Mouse (Mus musculus) heart, adult 18-20 months (tissue): Measurements from ENCODE around the gene Scube1. TPM values are rescaled to one million over a fixed set of nuclear protein-coding genes. Genes with fewer than 3 reads are reported as not detected.
A peak's percentile ranks its signal among the peaks of the same experiment; 100 is the strongest.

Experiments
- DNase-seq, 2 experiments: peaks; one replicate each; pipeline ENCODE4 v3.0.0; 2021 to 2022; ENCODE audit warnings: mixed read lengths in 1 of 2
- long read RNA-seq, 2 experiments: library from polyadenylated mRNA; stranded (forward); transcript quantifications; one replicate each; pipeline ENCODE4 v2.0.0; 2021
- total RNA-seq, 2 experiments: library from RNA; stranded (reverse); gene quantifications; 2 replicates each; pipeline ENCODE4 v1.2.3; 2021

Gene Scube1
- under 1 TPM; 0.62 to 0.72 TPM for total RNA-seq
- long read RNA-seq, experiment 1, partial matches to known transcripts: 0 of 2 reads
- long read RNA-seq, experiment 1, other reads (novel, unspliced or antisense): 1 of 2 reads
- long read RNA-seq, experiment 2: 0 reads

DNA sequence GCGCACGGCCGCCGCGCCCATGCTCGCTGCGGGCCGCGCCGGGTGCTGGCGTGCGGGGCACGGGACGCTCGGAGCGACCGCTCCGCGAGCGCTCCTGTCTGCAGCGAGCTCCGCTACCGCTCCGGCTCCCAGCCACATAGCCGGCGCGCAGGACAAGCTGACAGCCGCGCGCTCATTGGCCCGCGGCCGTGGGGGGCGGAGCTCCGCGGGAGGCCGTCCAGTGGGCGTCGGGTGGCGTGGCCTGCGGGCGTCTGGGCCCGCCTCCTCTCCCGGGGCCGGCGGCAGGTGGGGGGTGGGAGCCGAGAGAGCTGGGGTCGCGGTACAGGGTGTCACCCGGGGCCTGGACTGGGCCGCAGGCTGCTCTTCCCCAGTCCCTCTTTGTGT lies at the start of gene Scube1:
Scube1 (minus strand) TSS at position 136 of the 384 bp plus-strand sequence.
- peak; percentile 92 to 93 for DNase-seq

DNA sequence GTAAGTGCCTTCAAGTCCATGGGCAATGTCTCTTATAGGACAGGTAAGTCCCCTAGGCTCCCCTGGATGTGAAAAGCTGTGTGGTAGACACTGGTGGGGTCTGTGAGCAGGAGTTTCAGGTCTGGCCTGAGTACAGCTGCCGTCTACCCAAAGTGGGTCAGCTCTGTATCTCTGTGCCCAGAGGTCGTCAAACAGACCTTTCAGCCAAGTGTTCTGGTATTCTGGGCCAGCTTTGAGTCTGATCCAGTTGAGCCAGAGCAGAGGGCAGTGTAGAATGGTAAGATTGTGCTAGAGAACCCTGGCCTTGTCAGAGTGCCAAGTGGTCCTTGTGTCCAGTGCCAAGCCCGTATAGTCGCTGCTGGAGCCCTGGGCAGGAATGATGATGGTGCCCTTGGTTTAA lies 48.1 kb upstream of the Scube1 start:
- DNase-seq: peak in 1 of 2 experiments; percentile 12

- DNase-seq: peak; percentile 60 to 67
Measured at GRCm38 (mm10) chr15:83772460-83772859, 47.6 kb upstream of the Scube1 start.

- peak in 1 of 2 experiments; percentile 4 for DNase-seq
Measured at GRCm38 (mm10) chr15:83771346-83772053, 46.7 kb upstream of the Scube1 start.

GRCm38 (mm10) chr15:83765388-83766029 lies 40.7 kb upstream of the Scube1 start:
- DNase-seq: no peak

- no peak for DNase-seq
Measured at GRCm38 (mm10) chr15:83761512-83761911, 36.7 kb upstream of the Scube1 start.

GRCm38 (mm10) chr15:83760683-83761082 lies 35.9 kb upstream of the Scube1 start:
- peak; percentile 18 to 60 for DNase-seq

GRCm38 (mm10) chr15:83758958-83759357 lies 34.1 kb upstream of the Scube1 start:
- no peak for DNase-seq

DNA sequence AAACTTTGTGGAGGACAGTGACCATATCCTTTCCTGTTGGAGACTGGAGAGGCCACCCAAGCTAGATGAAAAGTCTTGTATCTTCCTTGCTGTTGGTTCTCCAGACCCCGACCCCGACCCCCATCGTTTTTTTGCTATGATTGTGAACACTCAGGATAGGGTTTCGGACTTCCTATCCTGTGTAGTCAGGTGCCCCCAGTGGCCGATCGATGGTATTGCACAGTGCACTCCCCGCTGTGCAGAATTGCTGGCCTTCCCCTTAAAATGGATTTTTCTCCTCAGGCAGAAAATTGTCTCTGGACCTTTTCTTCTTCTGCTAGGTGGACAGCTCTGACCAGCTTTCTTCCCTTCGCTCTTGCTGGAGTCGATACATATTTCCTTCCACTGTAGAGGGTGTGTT lies 31.9 kb upstream of the Scube1 start:
- DNase-seq: peak in 1 of 2 experiments; percentile 48

- DNase-seq: no peak
Measured at GRCm38 (mm10) chr15:83749436-83749835, 24.6 kb upstream of the Scube1 start.

DNA sequence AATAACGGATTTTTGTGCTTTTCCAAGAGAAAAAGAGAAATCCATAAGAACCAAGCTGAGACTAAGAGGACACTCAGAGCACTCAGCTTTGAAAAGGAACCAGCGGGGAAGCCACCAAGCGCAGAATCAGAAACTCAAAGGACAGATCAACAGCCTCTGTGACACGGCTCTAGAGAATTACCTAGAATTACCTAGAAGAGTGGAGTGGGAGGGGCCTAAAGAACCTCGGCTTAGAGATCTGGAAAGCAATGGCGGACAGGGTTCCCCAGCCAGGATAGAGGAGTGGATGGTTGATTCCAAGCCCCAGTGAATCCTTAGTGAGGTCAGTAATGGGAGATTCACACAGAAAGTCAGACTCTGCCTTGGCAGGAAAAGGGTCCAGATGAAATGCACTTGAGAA lies 24.2 kb upstream of the Scube1 start:
- DNase-seq: no peak

DNA sequence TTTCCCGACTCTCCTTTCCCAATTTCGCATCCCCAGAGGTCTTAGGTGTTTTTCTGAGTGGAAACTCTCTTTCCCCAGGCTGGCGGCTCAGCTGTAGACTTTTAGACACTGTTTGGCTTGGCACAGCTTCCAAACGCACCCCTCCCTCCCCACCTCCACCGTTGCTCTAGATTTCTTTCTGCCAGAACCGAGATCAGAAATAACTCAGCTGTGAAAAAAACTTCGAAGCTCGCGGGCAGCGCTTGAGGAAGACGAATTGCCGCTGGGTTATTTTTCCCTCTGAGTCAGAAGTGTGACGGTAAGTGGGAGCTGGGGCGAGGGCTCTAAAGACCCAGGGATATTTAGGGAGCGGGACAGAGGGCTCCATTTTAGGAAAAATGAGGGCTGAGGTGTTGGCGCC lies 21.5 kb upstream of the Scube1 start:
- no peak for DNase-seq

DNA sequence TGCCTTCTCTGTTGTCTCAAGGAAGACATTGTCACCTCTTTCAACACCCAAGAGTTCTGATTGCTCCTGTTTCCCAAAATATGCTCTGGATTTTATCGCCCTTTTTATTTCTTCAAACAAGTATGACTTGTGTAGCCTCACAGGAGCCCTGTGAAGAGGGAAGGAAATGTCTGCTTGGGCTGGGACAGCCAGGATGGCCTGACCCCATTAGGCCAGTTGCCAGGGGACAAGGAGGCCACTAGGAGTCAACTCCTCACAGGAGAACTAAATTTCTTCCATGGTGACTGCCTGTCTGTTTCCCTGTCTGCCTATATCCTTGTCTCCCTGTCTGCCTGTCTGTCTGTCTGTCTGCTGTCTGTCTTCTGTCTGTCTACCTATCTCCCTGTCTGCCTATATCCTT lies 17.2 kb upstream of the Scube1 start:
- peak; percentile 34 to 41 for DNase-seq

DNA sequence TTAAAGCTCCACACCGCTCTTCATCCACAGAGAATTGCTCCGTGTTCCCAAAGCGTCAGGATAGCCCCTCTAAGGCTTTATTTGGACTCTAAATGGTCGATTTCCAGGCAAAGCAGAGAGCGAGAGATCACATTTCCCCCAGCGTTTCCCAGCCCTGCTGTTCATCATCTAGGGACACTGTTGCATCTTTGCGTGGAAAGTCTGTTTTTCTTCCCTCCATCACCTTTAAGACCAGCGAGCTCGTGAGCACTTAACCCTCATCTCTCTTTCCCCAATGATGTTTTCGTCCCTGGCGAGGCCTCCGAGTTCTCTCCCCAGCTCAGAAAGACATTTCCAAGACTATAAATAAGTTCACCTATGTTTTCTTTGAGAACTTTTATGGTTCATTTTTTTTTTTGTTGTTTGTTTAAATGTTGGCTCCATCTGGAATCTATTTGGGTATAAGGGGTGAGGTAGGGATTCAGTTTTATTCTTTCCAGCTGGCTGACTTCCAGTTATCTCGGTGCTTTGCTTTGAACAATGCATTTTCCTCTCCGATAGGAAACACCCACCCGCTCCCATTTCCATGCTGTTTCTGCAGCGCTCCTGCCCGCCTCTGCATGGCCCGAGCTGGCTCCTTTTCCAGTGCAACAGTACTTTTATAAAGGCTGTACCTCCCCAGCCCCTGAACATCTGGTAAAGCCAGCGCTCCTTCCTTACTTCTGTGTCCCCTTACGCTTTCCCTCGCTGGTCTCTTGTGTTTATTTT lies 16.0 kb upstream of the Scube1 start:
- peak in 1 of 2 experiments; percentile 58 for DNase-seq

DNA sequence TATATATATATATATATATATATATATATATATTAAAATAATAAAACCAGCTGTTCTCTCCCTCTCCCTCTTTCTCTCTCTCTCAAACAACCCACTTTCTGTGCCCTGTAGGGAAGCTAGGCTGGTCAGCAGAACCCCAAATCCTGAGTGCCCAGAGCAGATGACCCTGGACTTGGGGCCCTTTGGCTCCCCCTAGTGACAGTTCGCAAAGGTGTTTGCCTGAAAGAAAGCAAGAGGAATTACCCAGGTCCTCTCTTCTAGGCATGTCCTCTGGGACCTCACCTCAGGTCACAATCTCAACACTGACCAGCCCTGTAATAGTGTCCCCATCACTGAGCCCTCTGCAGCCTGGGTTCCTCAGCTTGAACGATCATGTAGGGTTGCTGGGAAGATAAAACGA lies 2.8 kb upstream of the Scube1 start:
- DNase-seq: peak; percentile 53 to 81

DNA sequence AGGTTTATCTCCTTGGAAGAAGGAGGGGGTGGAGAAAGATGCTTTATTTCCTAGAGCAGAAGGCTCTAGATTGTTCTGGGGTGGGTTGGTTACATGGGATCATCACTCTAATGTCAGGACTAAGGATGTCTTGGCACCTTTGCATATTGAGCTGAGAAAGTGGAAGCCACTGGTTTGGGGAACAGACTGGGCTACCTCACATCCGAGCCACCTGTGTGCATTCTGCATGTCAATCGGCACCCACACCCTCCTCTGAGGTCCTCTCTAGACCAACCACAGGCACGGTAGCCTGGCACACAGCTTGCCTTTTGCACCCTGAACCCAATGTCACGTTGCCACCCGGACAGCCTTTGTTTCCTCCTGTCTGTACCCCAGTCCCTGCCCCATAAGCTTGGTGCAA lies 1.9 kb upstream of the Scube1 start:
- DNase-seq: no peak

DNA sequence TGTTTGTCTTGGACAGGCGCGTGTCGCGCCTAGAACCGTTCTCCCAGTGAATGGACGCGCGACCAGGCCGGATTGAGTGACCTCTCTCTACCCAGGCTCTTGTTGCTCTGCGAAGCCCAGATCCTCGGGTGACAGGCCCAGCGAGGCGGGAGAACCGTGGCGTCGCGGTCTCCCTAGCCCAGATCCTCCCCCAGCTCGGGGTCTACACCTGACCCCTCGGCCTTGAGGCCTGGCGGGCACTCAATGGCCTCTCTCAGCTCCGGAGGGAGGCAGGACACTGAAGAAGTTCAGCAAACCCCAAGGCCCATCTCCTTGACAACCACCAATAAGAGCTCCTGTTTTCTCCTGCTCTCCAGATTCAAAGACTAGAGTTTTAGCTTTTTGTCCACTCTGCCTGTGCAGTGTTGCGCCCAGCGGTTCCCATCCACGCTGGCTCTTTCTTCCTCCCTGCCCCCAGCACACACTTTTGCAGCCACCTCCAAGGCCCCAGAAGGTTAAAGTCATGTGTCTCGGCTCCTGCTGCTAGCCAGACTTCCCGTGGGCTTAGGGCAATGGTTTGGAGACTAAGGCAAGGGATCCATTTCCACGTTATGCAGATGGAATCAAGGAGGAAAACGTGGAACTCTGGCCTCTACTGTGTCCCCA lies 857 bp upstream of the Scube1 start:
- DNase-seq: no peak

GRCm38 (mm10) chr15:83724160-83724885 lies 498 bp downstream of the Scube1 start:
- peak; percentile 25 to 26 for DNase-seq

- DNase-seq: no peak
Measured at GRCm38 (mm10) chr15:83715582-83716228, 9.1 kb downstream of the Scube1 start.

GRCm38 (mm10) chr15:83712798-83713197 lies 12.0 kb downstream of the Scube1 start:
- no peak for DNase-seq

GRCm38 (mm10) chr15:83712361-83712760 lies 12.5 kb downstream of the Scube1 start:
- DNase-seq: no peak
